Mouse (Mus musculus) forebrain, postnatal 0 days (tissue): ENCODE measurements at regions not wholly inside any gene's neighbourhood (a gene's known extent, or its start where the extent isn't known, plus 50 kb on each side); places are given as distances from the start of the nearest gene placed in this dataset.

Experiments used
- ATAC-seq: fragments of 200-750 bp; cut with Nextera tagmentation; 2 replicates; pipeline ENCODE4 v1.8.0; 2017; ENCODE audit warnings: mild to moderate bottlenecking, moderate library complexity
- DNase-seq: peaks from one replicate; pipeline ENCODE4 v3.0.0-alpha.2; 2015
- H3K27ac ChIP-seq: fragments of 300-500 bp; sonication (generic); 2 replicates; pipeline ENCODE4 v1.5.1; 2014; ENCODE audit warnings: low read depth, mild to moderate bottlenecking, antibody characterized with exemption, low read length, moderate library complexity, mixed read lengths
- H3K27me3 ChIP-seq: fragments of 300-500 bp; sonication (generic); 2 replicates; pipeline ENCODE4 v1.6.1; 2014; ENCODE audit warnings: mild to moderate bottlenecking, low read length, mixed read lengths; ENCODE audit not compliant: insufficient read depth
- H3K36me3 ChIP-seq: fragments of 300-500 bp; sonication (generic); 2 replicates; pipeline ENCODE4 v1.6.1; 2014; ENCODE audit warnings: mild to moderate bottlenecking, moderate library complexity; ENCODE audit not compliant: insufficient read depth
- H3K4me1 ChIP-seq: fragments of 300-500 bp; sonication (generic); 2 replicates; pipeline ENCODE4 v1.6.1; 2014; ENCODE audit warnings: antibody characterized with exemption; ENCODE audit not compliant: insufficient read depth
- H3K4me2 ChIP-seq: fragments of 300-500 bp; sonication (generic); 2 replicates; pipeline ENCODE4 v1.6.1; 2014; ENCODE audit warnings: low read depth, mild to moderate bottlenecking, moderate library complexity
- H3K4me3 ChIP-seq: fragments of 300-500 bp; sonication (generic); 2 replicates; pipeline ENCODE4 v1.5.1; 2014; ENCODE audit warnings: low read depth, low read length, mixed read lengths
- H3K9ac ChIP-seq: fragments of 300-500 bp; sonication (generic); 2 replicates; pipeline ENCODE4 v1.6.1; 2014; ENCODE audit warnings: mild to moderate bottlenecking
- H3K9me3 ChIP-seq: fragments of 300-500 bp; sonication (generic); 2 replicates; pipeline ENCODE4 v1.6.1; 2016; ENCODE audit warnings: low read length
- CTCF ChIP-seq: sonication (generic); IDR thresholded peaks from 2 replicates; pipeline ENCODE4 v1.5.1; 2016; ENCODE audit warnings: antibody characterized with exemption, control low read depth, low read depth

DNA sequence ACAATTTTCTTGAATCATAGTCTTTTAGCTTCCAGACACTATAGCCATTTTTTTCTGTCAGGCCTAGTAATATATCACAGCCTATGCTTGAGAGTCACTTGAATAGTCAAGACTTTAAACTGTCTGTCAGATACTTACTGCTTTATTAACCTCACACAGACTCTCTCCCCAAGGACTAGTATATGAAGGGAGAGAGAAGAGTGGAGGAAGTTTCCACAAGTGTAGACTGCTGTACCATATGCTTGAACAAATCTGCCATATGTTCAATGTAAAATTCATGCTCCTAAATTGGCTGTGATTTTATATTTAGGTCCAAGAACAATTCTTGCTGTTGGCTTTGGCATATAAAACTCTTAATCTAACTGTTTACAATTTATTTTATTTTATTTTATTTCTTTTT lies 100.1 kb downstream of the Gm44 start:
- ATAC-seq (no peak), DNase-seq (peak; percentile 11)
- no peak for TF ChIP-seq CTCF
- Histone ChIP-seq H3K9ac (no peak overlapping the region), H3K27ac (no peak overlapping the region), H3K4me1 (no peaks in the 10 kb centered on the region), H3K27me3 (no peaks in the 10 kb centered on the region), H3K4me3 (no peak overlapping the region), H3K36me3 (no peaks in the 10 kb centered on the region), H3K9me3 (no peaks in the 10 kb centered on the region), H3K4me2 (no peak overlapping the region)
